Mouse (Mus musculus) liver, embryonic 14.5 days (tissue): ENCODE data around the gene Cdc20b.

Experiments used
- CTCF ChIP-seq: IDR thresholded peaks from 2 replicates; pipeline ENCODE4 v1.5.1; 2016; ENCODE audit warnings: antibody characterized with exemption, low read depth, control low read depth
- EP300 ChIP-seq: IDR thresholded peaks from 2 replicates; pipeline ENCODE4 v1.6.1; 2016; ENCODE audit warnings: antibody characterized with exemption, low read depth

- TF ChIP-seq CTCF (no peak), EP300 (no peak)
These were observed 84.1 kb downstream of the Cdc20b start for GRCm38 (mm10) chr13:113118977-113119376.
